Mouse (Mus musculus): ENCODE results near the gene Mia2. TPM values are rescaled to one million over a fixed set of nuclear protein-coding genes. Genes with fewer than 3 reads are reported as not detected.
A peak's percentile ranks its signal among the peaks of the same experiment; 100 is the strongest.

Mia2 gene
- polyA plus RNA-seq, 1 experiment from 2014 or later, result 33.2 TPM

- 83% methylated on average over 4 of the region's 4 CpGs for WGBS
- no peak overlapping the region for H3K4me2 ChIP-seq (ENCODE audit: low read length)
- H3K27ac ChIP-seq (replicated peaks in 1 of 2; ENCODE audit: control insufficient read depth in 1 of 2, insufficient read depth in 1 of 2, low read depth in 2 of 2, low read length in 2 of 2), result 0 out of 4 replicates have a peak overlapping the region, but pooled peaks of 1 of the 2 experiments have one; percentile 9
- no peak for ATAC-seq (ENCODE audit: insufficient number of reproducible peaks, insufficient read depth, low FRiP score, low read depth)
- no peak overlapping the region for H3K4me3 ChIP-seq (ENCODE audit: control insufficient read depth in 1 of 2, insufficient read depth in 1 of 2, low read depth in 1 of 2, low read length in 2 of 2)
- peaks cover 33% of the 10 kb centered on the region for H3K36me3 ChIP-seq (ENCODE audit: control insufficient read depth, insufficient read depth, low read length)
- no peaks in the 10 kb centered on the region for H3K9me3 ChIP-seq (ENCODE audit: control insufficient read depth, low read length)
- peaks cover 0 to 13% of the 10 kb centered on the region in 2 experiments; a peak in 2 of 4 replicates for H3K4me1 ChIP-seq (ENCODE audit: control insufficient read depth in 2 of 2, insufficient read depth in 2 of 2, low read length in 2 of 2)
- no peak overlapping the region for H3K9ac ChIP-seq (ENCODE audit: low read length)
- no peaks in the 10 kb centered on the region for H3K27me3 ChIP-seq (ENCODE audit: control insufficient read depth, insufficient read depth, low read length)
Measured at GRCm38 (mm10) chr12:59135096-59135495, 39.5 kb downstream of the Mia2 start.

GRCm38 (mm10) chr12:59135533-59136300, 40.1 kb downstream of the Mia2 start:
- H3K4me3 ChIP-seq (ENCODE audit: control insufficient read depth in 1 of 2, insufficient read depth in 1 of 2, low read depth in 1 of 2, low read length in 2 of 2), result no peak overlapping the region
- peaks cover 0 to 13% of the 10 kb centered on the region in 2 experiments; a peak in 2 of 4 replicates for H3K4me1 ChIP-seq (ENCODE audit: control insufficient read depth in 2 of 2, insufficient read depth in 2 of 2, low read length in 2 of 2)
- ATAC-seq (ENCODE audit: insufficient number of reproducible peaks, insufficient read depth, low FRiP score, low read depth), result no peak
- no peaks in the 10 kb centered on the region for H3K9me3 ChIP-seq (ENCODE audit: control insufficient read depth, low read length)
- WGBS, result 73% methylated on average over 13 of the region's 13 CpGs
- no peak overlapping the region for H3K9ac ChIP-seq (ENCODE audit: low read length)
- 0 out of 4 replicates have a peak overlapping the region, but pooled peaks of 1 of the 2 experiments have one; percentile 9 for H3K27ac ChIP-seq (replicated peaks in 1 of 2; ENCODE audit: control insufficient read depth in 1 of 2, insufficient read depth in 1 of 2, low read depth in 2 of 2, low read length in 2 of 2)
- H3K27me3 ChIP-seq (ENCODE audit: control insufficient read depth, insufficient read depth, low read length), result no peaks in the 10 kb centered on the region
- H3K4me2 ChIP-seq (ENCODE audit: low read length), result no peak overlapping the region
- H3K36me3 ChIP-seq (ENCODE audit: control insufficient read depth, insufficient read depth, low read length), result peaks cover 38% of the 10 kb centered on the region

- ATAC-seq (ENCODE audit: insufficient number of reproducible peaks, insufficient read depth, low FRiP score, low read depth), result no peak
- Histone ChIP-seq H3K9ac (ENCODE audit: low read length) (no peak overlapping the region), H3K27me3 (ENCODE audit: control insufficient read depth, insufficient read depth, low read length) (no peaks in the 10 kb centered on the region), H3K9me3 (ENCODE audit: control insufficient read depth, low read length) (no peaks in the 10 kb centered on the region), H3K36me3 (ENCODE audit: control insufficient read depth, insufficient read depth, low read length) (peaks cover 50% of the 10 kb centered on the region), H3K4me2 (ENCODE audit: low read length) (no peak overlapping the region), H3K4me3 (ENCODE audit: control insufficient read depth in 1 of 2, insufficient read depth in 1 of 2, low read depth in 1 of 2, low read length in 2 of 2) (no peak overlapping the region), H3K27ac (replicated peaks in 1 of 2; ENCODE audit: control insufficient read depth in 1 of 2, insufficient read depth in 1 of 2, low read depth in 2 of 2, low read length in 2 of 2) (no peak overlapping the region), H3K4me1 (ENCODE audit: control insufficient read depth in 2 of 2, insufficient read depth in 2 of 2, low read length in 2 of 2) (peaks cover 0 to 12% of the 10 kb centered on the region in 2 experiments; a peak in 2 of 4 replicates)
- WGBS, result 88% methylated on average over 6 of the region's 6 CpGs
Measured at GRCm38 (mm10) chr12:59137031-59137430, 41.4 kb downstream of the Mia2 start.

- Histone ChIP-seq H3K9me3 (ENCODE audit: control insufficient read depth, low read length) (no peaks in the 10 kb centered on the region), H3K4me2 (ENCODE audit: low read length) (no peak overlapping the region), H3K36me3 (ENCODE audit: control insufficient read depth, insufficient read depth, low read length) (peaks cover 73% of the 10 kb centered on the region), H3K4me1 (ENCODE audit: control insufficient read depth in 2 of 2, insufficient read depth in 2 of 2, low read length in 2 of 2) (no peaks in the 10 kb centered on the region), H3K4me3 (ENCODE audit: control insufficient read depth in 1 of 2, insufficient read depth in 1 of 2, low read depth in 1 of 2, low read length in 2 of 2) (no peak overlapping the region), H3K9ac (ENCODE audit: low read length) (no peak overlapping the region), H3K27ac (replicated peaks in 1 of 2; ENCODE audit: control insufficient read depth in 1 of 2, insufficient read depth in 1 of 2, low read depth in 2 of 2, low read length in 2 of 2) (no peak overlapping the region), H3K27me3 (ENCODE audit: control insufficient read depth, insufficient read depth, low read length) (no peaks in the 10 kb centered on the region)
- no peak for ATAC-seq (ENCODE audit: insufficient number of reproducible peaks, insufficient read depth, low FRiP score, low read depth)
- WGBS, result 86% methylated on average over 2 of the region's 2 CpGs
Measured at GRCm38 (mm10) chr12:59139372-59139771, 43.8 kb downstream of the Mia2 start.

GRCm38 (mm10) chr12:59145130-59145529, 49.5 kb downstream of the Mia2 start:
- Histone ChIP-seq H3K9me3 (ENCODE audit: control insufficient read depth, low read length) (no peaks in the 10 kb centered on the region), H3K27ac (replicated peaks in 1 of 2; ENCODE audit: control insufficient read depth in 1 of 2, insufficient read depth in 1 of 2, low read depth in 2 of 2, low read length in 2 of 2) (no peak overlapping the region), H3K27me3 (ENCODE audit: control insufficient read depth, insufficient read depth, low read length) (no peaks in the 10 kb centered on the region), H3K4me2 (ENCODE audit: low read length) (no peak overlapping the region), H3K9ac (ENCODE audit: low read length) (no peak overlapping the region), H3K36me3 (ENCODE audit: control insufficient read depth, insufficient read depth, low read length) (peaks cover 92% of the 10 kb centered on the region), H3K4me3 (ENCODE audit: control insufficient read depth in 1 of 2, insufficient read depth in 1 of 2, low read depth in 1 of 2, low read length in 2 of 2) (no peak overlapping the region), H3K4me1 (ENCODE audit: control insufficient read depth in 2 of 2, insufficient read depth in 2 of 2, low read length in 2 of 2) (no peaks in the 10 kb centered on the region)
- no peak for ATAC-seq (ENCODE audit: insufficient number of reproducible peaks, insufficient read depth, low FRiP score, low read depth)

GRCm38 (mm10) chr12:59149691-59150090, 54.1 kb downstream of the Mia2 start:
- Histone ChIP-seq H3K27me3 (ENCODE audit: control insufficient read depth, insufficient read depth, low read length) (no peaks in the 10 kb centered on the region), H3K27ac (replicated peaks in 1 of 2; ENCODE audit: control insufficient read depth in 1 of 2, insufficient read depth in 1 of 2, low read depth in 2 of 2, low read length in 2 of 2) (no peak overlapping the region), H3K36me3 (ENCODE audit: control insufficient read depth, insufficient read depth, low read length) (peaks cover 90% of the 10 kb centered on the region), H3K9ac (ENCODE audit: low read length) (no peak overlapping the region), H3K4me3 (ENCODE audit: control insufficient read depth in 1 of 2, insufficient read depth in 1 of 2, low read depth in 1 of 2, low read length in 2 of 2) (no peak overlapping the region), H3K9me3 (ENCODE audit: control insufficient read depth, low read length) (no peaks in the 10 kb centered on the region), H3K4me1 (ENCODE audit: control insufficient read depth in 2 of 2, insufficient read depth in 2 of 2, low read length in 2 of 2) (no peaks in the 10 kb centered on the region), H3K4me2 (ENCODE audit: low read length) (no peak overlapping the region)
- 92% methylated on average over 4 of the region's 4 CpGs for WGBS
- no peak for ATAC-seq (ENCODE audit: insufficient number of reproducible peaks, insufficient read depth, low FRiP score, low read depth)

GRCm38 (mm10) chr12:59161091-59161490, 65.5 kb downstream of the Mia2 start:
- H3K27me3 ChIP-seq (ENCODE audit: control insufficient read depth, insufficient read depth, low read length), result no peaks in the 10 kb centered on the region
- H3K4me2 ChIP-seq (ENCODE audit: low read length), result no peak overlapping the region
- WGBS, result 77% methylated on average over 2 of the region's 2 CpGs
- H3K4me1 ChIP-seq (ENCODE audit: control insufficient read depth in 2 of 2, insufficient read depth in 2 of 2, low read length in 2 of 2), result no peaks in the 10 kb centered on the region
- H3K4me3 ChIP-seq (ENCODE audit: control insufficient read depth in 1 of 2, insufficient read depth in 1 of 2, low read depth in 1 of 2, low read length in 2 of 2), result no peak overlapping the region
- H3K36me3 ChIP-seq (ENCODE audit: control insufficient read depth, insufficient read depth, low read length), result peaks cover 85% of the 10 kb centered on the region
- no peaks in the 10 kb centered on the region for H3K9me3 ChIP-seq (ENCODE audit: control insufficient read depth, low read length)
- H3K27ac ChIP-seq (replicated peaks in 1 of 2; ENCODE audit: control insufficient read depth in 1 of 2, insufficient read depth in 1 of 2, low read depth in 2 of 2, low read length in 2 of 2), result no peak overlapping the region
- ATAC-seq (ENCODE audit: insufficient number of reproducible peaks, insufficient read depth, low FRiP score, low read depth), result no peak
- H3K9ac ChIP-seq (ENCODE audit: low read length), result no peak overlapping the region

GRCm38 (mm10) chr12:59162797-59163196, 67.2 kb downstream of the Mia2 start:
- Histone ChIP-seq H3K27me3 (ENCODE audit: control insufficient read depth, insufficient read depth, low read length) (no peaks in the 10 kb centered on the region), H3K4me3 (ENCODE audit: control insufficient read depth in 1 of 2, insufficient read depth in 1 of 2, low read depth in 1 of 2, low read length in 2 of 2) (no peak overlapping the region), H3K4me2 (ENCODE audit: low read length) (no peak overlapping the region), H3K9me3 (ENCODE audit: control insufficient read depth, low read length) (no peaks in the 10 kb centered on the region), H3K9ac (ENCODE audit: low read length) (no peak overlapping the region), H3K36me3 (ENCODE audit: control insufficient read depth, insufficient read depth, low read length) (peaks cover 84% of the 10 kb centered on the region), H3K27ac (replicated peaks in 1 of 2; ENCODE audit: control insufficient read depth in 1 of 2, insufficient read depth in 1 of 2, low read depth in 2 of 2, low read length in 2 of 2) (no peak overlapping the region), H3K4me1 (ENCODE audit: control insufficient read depth in 2 of 2, insufficient read depth in 2 of 2, low read length in 2 of 2) (no peaks in the 10 kb centered on the region)
- WGBS, result 94% methylated on average over 2 of the region's 2 CpGs
- no peak for ATAC-seq (ENCODE audit: insufficient number of reproducible peaks, insufficient read depth, low FRiP score, low read depth)
